Mouse (Mus musculus) lung, postnatal 0 days (tissue): Measurements from ENCODE around the gene Pla2g2e.

Experiments used
- CTCF ChIP-seq: IDR thresholded peaks from 2 replicates; pipeline ENCODE4 v1.5.1; 2016; ENCODE audit warnings: antibody characterized with exemption, mild to moderate bottlenecking
- EP300 ChIP-seq: IDR thresholded peaks from 2 replicates; pipeline ENCODE4 v1.6.1; 2016; ENCODE audit warnings: antibody characterized with exemption, mild to moderate bottlenecking, control low read depth

GRCm38 (mm10) chr4:138859728-138860127, 18.0 kb upstream of the Pla2g2e start:
- TF ChIP-seq CTCF (peak; percentile 74), EP300 (no peak)
